Mouse (Mus musculus): ENCODE measurements around the gene Rgs10. TPM values are rescaled to one million over a fixed set of nuclear protein-coding genes. Genes with fewer than 3 reads are reported as not detected.
"Not testable (repeated sequence)": the region's sequence is repeated elsewhere in the genome, so short reads cannot be mapped to it uniquely, and the experiment has no call there.

The Rgs10 gene
- polyA plus RNA-seq, 1 experiment from 2014 or later = 20.7 TPM

GRCm38 (mm10) chr7:128348608-128349007 is 70.0 kb downstream of the Rgs10 start:
- Histone ChIP-seq H3K4me2 (ENCODE audit: low read depth, low read length) (no peak overlapping the region), H3K9me3 (ENCODE audit: control insufficient read depth, low read length) (no peaks in the 10 kb centered on the region), H3K9ac (ENCODE audit: low read depth, low read length) (no peak overlapping the region), H3K27me3 (replicated peaks; ENCODE audit: control insufficient read depth, insufficient read depth, low read length) (no peaks in the 10 kb centered on the region), H3K27ac (replicated peaks; ENCODE audit: low read depth, low read length) (no peak overlapping the region), H3K4me1 (ENCODE audit: control insufficient read depth, insufficient read depth, low read length) (no peaks in the 10 kb centered on the region), H3K4me3 (ENCODE audit: low read depth, low read length) (no peak overlapping the region), H3K36me3 (ENCODE audit: control insufficient read depth, insufficient read depth, low read length) (no peaks in the 10 kb centered on the region)
- no peak for ATAC-seq (ENCODE audit: low read depth)
- 35% methylated on average over 1 of the region's 1 CpGs for WGBS
- DNase-seq (ENCODE audit: low spot score) = peak; percentile 25

- no peak for DNase-seq (ENCODE audit: low spot score)
- 0 out of 2 replicates have a peak, but pooled peaks cover 6% of the 10 kb centered on the region for H3K9me3 ChIP-seq (ENCODE audit: control insufficient read depth, low read length)
- 69% methylated on average over 8 of the region's 8 CpGs for WGBS
Observed at GRCm38 (mm10) chr7:128346991-128347390, 71.6 kb downstream of the Rgs10 start.

GRCm38 (mm10) chr7:128346522-128346921 is 72.0 kb downstream of the Rgs10 start:
- no peak overlapping the region for H3K4me2 ChIP-seq (ENCODE audit: low read depth, low read length)
- no peak overlapping the region for H3K27ac ChIP-seq (replicated peaks; ENCODE audit: low read depth, low read length)
- H3K27me3 ChIP-seq (replicated peaks; ENCODE audit: control insufficient read depth, insufficient read depth, low read length) = no peaks in the 10 kb centered on the region
- no peak for ATAC-seq (ENCODE audit: low read depth)
- no peak overlapping the region for H3K4me3 ChIP-seq (ENCODE audit: low read depth, low read length)
- no peaks in the 10 kb centered on the region for H3K36me3 ChIP-seq (ENCODE audit: control insufficient read depth, insufficient read depth, low read length)
- WGBS = 48% methylated on average over 2 of the region's 2 CpGs
- H3K4me1 ChIP-seq (ENCODE audit: control insufficient read depth, insufficient read depth, low read length) = no peaks in the 10 kb centered on the region
- no peak overlapping the region for H3K9ac ChIP-seq (ENCODE audit: low read depth, low read length)
- 0 out of 2 replicates have a peak, but pooled peaks cover 6% of the 10 kb centered on the region for H3K9me3 ChIP-seq (ENCODE audit: control insufficient read depth, low read length)
- no peak for DNase-seq (ENCODE audit: low spot score)

More at GRCm38 (mm10) chr7:128346991-128347390, 71.6 kb downstream of the Rgs10 start:
- Histone ChIP-seq H3K4me1 (ENCODE audit: control insufficient read depth, insufficient read depth, low read length) (no peaks in the 10 kb centered on the region), H3K36me3 (ENCODE audit: control insufficient read depth, insufficient read depth, low read length) (no peaks in the 10 kb centered on the region), H3K27me3 (replicated peaks; ENCODE audit: control insufficient read depth, insufficient read depth, low read length) (no peaks in the 10 kb centered on the region), H3K4me2 (ENCODE audit: low read depth, low read length) (no peak overlapping the region), H3K27ac (replicated peaks; ENCODE audit: low read depth, low read length) (no peak overlapping the region), H3K4me3 (ENCODE audit: low read depth, low read length) (no peak overlapping the region), H3K9ac (ENCODE audit: low read depth, low read length) (no peak overlapping the region)
- ATAC-seq (ENCODE audit: low read depth) = no peak

- H3K9me3 ChIP-seq (ENCODE audit: control insufficient read depth, low read length) = 0 out of 2 replicates have a peak, but pooled peaks cover 6% of the 10 kb centered on the region
- 66% methylated on average over 6 of the region's 6 CpGs for WGBS
- H3K4me2 ChIP-seq (ENCODE audit: low read depth, low read length) = no peak overlapping the region
- H3K4me3 ChIP-seq (ENCODE audit: low read depth, low read length) = no peak overlapping the region
- no peak for DNase-seq (ENCODE audit: low spot score)
- H3K27me3 ChIP-seq (replicated peaks; ENCODE audit: control insufficient read depth, insufficient read depth, low read length) = no peaks in the 10 kb centered on the region
- H3K9ac ChIP-seq (ENCODE audit: low read depth, low read length) = no peak overlapping the region
- no peaks in the 10 kb centered on the region for H3K4me1 ChIP-seq (ENCODE audit: control insufficient read depth, insufficient read depth, low read length)
- H3K36me3 ChIP-seq (ENCODE audit: control insufficient read depth, insufficient read depth, low read length) = no peaks in the 10 kb centered on the region
- H3K27ac ChIP-seq (replicated peaks; ENCODE audit: low read depth, low read length) = no peak overlapping the region
- ATAC-seq (ENCODE audit: low read depth) = no peak
Observed at GRCm38 (mm10) chr7:128345691-128346090, 72.9 kb downstream of the Rgs10 start.

GRCm38 (mm10) chr7:128344928-128345653 is 73.5 kb downstream of the Rgs10 start:
- H3K4me1 ChIP-seq (ENCODE audit: control insufficient read depth, insufficient read depth, low read length) = no peaks in the 10 kb centered on the region
- no peak overlapping the region for H3K9ac ChIP-seq (ENCODE audit: low read depth, low read length)
- no peak overlapping the region for H3K4me2 ChIP-seq (ENCODE audit: low read depth, low read length)
- ATAC-seq (ENCODE audit: low read depth) = 0 out of 2 replicates have a peak, but pooled peaks have one; percentile 53
- no peaks in the 10 kb centered on the region for H3K36me3 ChIP-seq (ENCODE audit: control insufficient read depth, insufficient read depth, low read length)
- 60% methylated on average over 6 of the region's 6 CpGs for WGBS
- H3K27ac ChIP-seq (replicated peaks; ENCODE audit: low read depth, low read length) = no peak overlapping the region
- H3K27me3 ChIP-seq (replicated peaks; ENCODE audit: control insufficient read depth, insufficient read depth, low read length) = no peaks in the 10 kb centered on the region
- 0 out of 2 replicates have a peak, but pooled peaks cover 6% of the 10 kb centered on the region for H3K9me3 ChIP-seq (ENCODE audit: control insufficient read depth, low read length)
- DNase-seq (ENCODE audit: low spot score) = peak; percentile 60
- H3K4me3 ChIP-seq (ENCODE audit: low read depth, low read length) = no peak overlapping the region

- 0 out of 2 replicates have a peak, but pooled peaks cover 6% of the 10 kb centered on the region for H3K9me3 ChIP-seq (ENCODE audit: control insufficient read depth, low read length)
- no peaks in the 10 kb centered on the region for H3K4me1 ChIP-seq (ENCODE audit: control insufficient read depth, insufficient read depth, low read length)
- H3K27ac ChIP-seq (replicated peaks; ENCODE audit: low read depth, low read length) = no peak overlapping the region
- WGBS = 82% methylated on average over 7 of the region's 7 CpGs
- H3K9ac ChIP-seq (ENCODE audit: low read depth, low read length) = no peak overlapping the region
- no peaks in the 10 kb centered on the region for H3K36me3 ChIP-seq (ENCODE audit: control insufficient read depth, insufficient read depth, low read length)
- no peaks in the 10 kb centered on the region for H3K27me3 ChIP-seq (replicated peaks; ENCODE audit: control insufficient read depth, insufficient read depth, low read length)
- no peak for ATAC-seq (ENCODE audit: low read depth)
- DNase-seq (ENCODE audit: low spot score) = no peak
- H3K4me3 ChIP-seq (ENCODE audit: low read depth, low read length) = no peak overlapping the region
- no peak overlapping the region for H3K4me2 ChIP-seq (ENCODE audit: low read depth, low read length)
Observed at GRCm38 (mm10) chr7:128344488-128344887, 74.1 kb downstream of the Rgs10 start.

GRCm38 (mm10) chr7:128342691-128343090 is 75.9 kb downstream of the Rgs10 start:
- not testable (repeated sequence) for H3K4me3 ChIP-seq (ENCODE audit: low read depth, low read length); H3K27me3 ChIP-seq (replicated peaks; ENCODE audit: control insufficient read depth, insufficient read depth, low read length); H3K27ac ChIP-seq (replicated peaks; ENCODE audit: low read depth, low read length); H3K9ac ChIP-seq (ENCODE audit: low read depth, low read length); H3K4me2 ChIP-seq (ENCODE audit: low read depth, low read length); ATAC-seq (ENCODE audit: low read depth); H3K4me1 ChIP-seq (ENCODE audit: control insufficient read depth, insufficient read depth, low read length); H3K9me3 ChIP-seq (ENCODE audit: control insufficient read depth, low read length); DNase-seq (ENCODE audit: low spot score); H3K36me3 ChIP-seq (ENCODE audit: control insufficient read depth, insufficient read depth, low read length)
- WGBS = 93% methylated on average over 7 of the region's 10 CpGs

GRCm38 (mm10) chr7:128340321-128340720 is 78.2 kb downstream of the Rgs10 start:
- H3K27me3 ChIP-seq (replicated peaks; ENCODE audit: control insufficient read depth, insufficient read depth, low read length); H3K4me3 ChIP-seq (ENCODE audit: low read depth, low read length); ATAC-seq (ENCODE audit: low read depth); H3K27ac ChIP-seq (replicated peaks; ENCODE audit: low read depth, low read length); H3K9ac ChIP-seq (ENCODE audit: low read depth, low read length); H3K4me2 ChIP-seq (ENCODE audit: low read depth, low read length); H3K4me1 ChIP-seq (ENCODE audit: control insufficient read depth, insufficient read depth, low read length); H3K36me3 ChIP-seq (ENCODE audit: control insufficient read depth, insufficient read depth, low read length); H3K9me3 ChIP-seq (ENCODE audit: control insufficient read depth, low read length); DNase-seq (ENCODE audit: low spot score): not testable (repeated sequence)
- WGBS = 78% methylated on average over 6 of the region's 9 CpGs

GRCm38 (mm10) chr7:128332896-128333295 is 85.7 kb downstream of the Rgs10 start:
- 100% methylated on average over 1 of the region's 1 CpGs for WGBS
- Histone ChIP-seq H3K9ac (ENCODE audit: low read depth, low read length) (no peak overlapping the region), H3K4me3 (ENCODE audit: low read depth, low read length) (no peak overlapping the region), H3K27me3 (replicated peaks; ENCODE audit: control insufficient read depth, insufficient read depth, low read length) (no peaks in the 10 kb centered on the region), H3K27ac (replicated peaks; ENCODE audit: low read depth, low read length) (no peak overlapping the region), H3K4me2 (ENCODE audit: low read depth, low read length) (no peak overlapping the region), H3K4me1 (ENCODE audit: control insufficient read depth, insufficient read depth, low read length) (no peaks in the 10 kb centered on the region), H3K9me3 (ENCODE audit: control insufficient read depth, low read length) (peaks cover 3% of the 10 kb centered on the region; the same call in 1 of the 2 replicates), H3K36me3 (ENCODE audit: control insufficient read depth, insufficient read depth, low read length) (no peaks in the 10 kb centered on the region)
- DNase-seq (ENCODE audit: low spot score) (no peak), ATAC-seq (ENCODE audit: low read depth) (no peak)

Data from embryonic facial prominence, embryonic 14.5 days (tissue).